Mouse (Mus musculus) small intestine, adult 2 months (tissue): ENCODE measurements around the gene Ccdc171.
"Not testable (repeated sequence)": the region's sequence is repeated elsewhere in the genome, so short reads cannot be mapped to it uniquely, and the experiment has no call there.

ENCODE experiments used
- CTCF ChIP-seq: fragments of 200-500 bp; IDR thresholded peaks from 2 replicates; pipeline ENCODE4 v1.5.1; 2012; ENCODE audit warnings: low read depth, mild to moderate bottlenecking, control low read depth, inconsistent platforms, low read length, moderate library complexity, mixed read lengths; ENCODE audit not compliant: insufficient replicate concordance, insufficient read length; ENCODE audit errors: extremely low read depth
- POLR2A ChIP-seq: fragments of 200-500 bp; IDR thresholded peaks from 2 replicates; pipeline ENCODE4 v1.6.1; 2012; ENCODE audit warnings: low read depth, mild to moderate bottlenecking, control low read depth, inconsistent platforms, low read length, moderate library complexity

DNA sequence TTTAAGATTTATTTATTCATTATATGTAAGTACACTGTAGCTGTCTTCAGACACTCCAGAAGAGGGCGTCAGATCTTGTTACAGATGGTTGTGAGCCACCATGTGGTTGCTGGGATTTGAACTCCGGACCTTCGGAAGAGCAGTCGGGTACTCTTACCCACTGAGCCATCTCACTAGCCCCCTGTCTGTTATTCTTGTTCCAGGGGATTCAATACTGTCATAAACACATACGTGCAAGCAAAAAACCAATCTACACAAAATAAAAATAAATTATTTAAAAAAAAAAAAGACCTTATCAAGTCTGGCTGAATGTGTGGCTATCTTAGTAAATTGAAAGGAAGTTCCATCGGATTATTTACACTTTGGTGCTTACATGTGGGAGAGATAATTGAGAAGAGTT is 9.2 kb upstream of the Ccdc171 start:
- TF ChIP-seq POLR2A, CTCF: not testable (repeated sequence)
